Mouse (Mus musculus) heart, embryonic 13.5 days (tissue): Measurements from ENCODE around the gene Cfl2. TPM values are rescaled to one million over a fixed set of nuclear protein-coding genes. Genes with fewer than 3 reads are reported as not detected.
"Not testable (repeated sequence)": the region's sequence is repeated elsewhere in the genome, so short reads cannot be mapped to it uniquely, and the experiment has no call there.

ENCODE experiments used
- ATAC-seq: fragments of 200-750 bp; cut with Nextera tagmentation; 2 replicates; pipeline ENCODE4 v1.8.0; 2017; ENCODE audit warnings: moderate TSS enrichment; ENCODE audit not compliant: insufficient number of reproducible peaks, low FRiP score, low TSS enrichment; ENCODE audit errors: extremely low read depth
- H3K27ac ChIP-seq: fragments of 300-500 bp; sonication (generic); replicated peaks from 2 replicates; pipeline ENCODE4 v1.5.1; 2015; ENCODE audit warnings: moderate library complexity, mild to moderate bottlenecking, inconsistent platforms
- H3K27me3 ChIP-seq: fragments of 300-500 bp; sonication (generic); replicated peaks from 2 replicates; pipeline ENCODE4 v1.6.1; 2015; ENCODE audit warnings: mild to moderate bottlenecking, inconsistent platforms
- H3K36me3 ChIP-seq: fragments of 300-500 bp; sonication (generic); 2 replicates; pipeline ENCODE4 v1.6.1; 2015; ENCODE audit warnings: mild to moderate bottlenecking, inconsistent platforms
- H3K4me1 ChIP-seq: fragments of 300-500 bp; sonication (generic); 2 replicates; pipeline ENCODE4 v1.6.1; 2015; ENCODE audit warnings: inconsistent platforms
- H3K4me2 ChIP-seq: fragments of 300-500 bp; sonication (generic); 2 replicates; pipeline ENCODE4 v1.6.1; 2015; ENCODE audit warnings: inconsistent platforms, mild to moderate bottlenecking, moderate library complexity
- H3K4me3 ChIP-seq: fragments of 300-500 bp; sonication (generic); 2 replicates; pipeline ENCODE4 v1.5.1; 2015; ENCODE audit warnings: moderate library complexity, mild to moderate bottlenecking, inconsistent platforms
- H3K9ac ChIP-seq: fragments of 300-500 bp; sonication (generic); 2 replicates; pipeline ENCODE4 v1.6.1; 2015; ENCODE audit warnings: inconsistent platforms, mild to moderate bottlenecking, moderate library complexity
- H3K9me3 ChIP-seq: fragments of 300-500 bp; sonication (generic); 2 replicates; pipeline ENCODE4 v1.6.1; 2016; ENCODE audit warnings: inconsistent platforms
- WGBS: fragments of 180-500 bp; shearing (Covaris S2); methylation state at CpG from one replicate; pipeline ENCODE4 v1.1.7; 2015; ENCODE audit warnings: mixed read lengths; 5-methylcytosine and 5-hydroxymethylcytosine counted together
- polyA plus RNA-seq: library from polyadenylated mRNA; unstranded; fragments of >200 nt; fragmentation: Nextera tagmentation; extraction: Ambion mirVana; gene quantifications from 2 replicates; pipeline ENCODE4 v1.2.1, GENCODE M21; 2015

The Cfl2 gene
- polyA plus RNA-seq, 1 experiment from 2014 or later, result 416 TPM

- H3K4me2 ChIP-seq, result peak overlapping the region; percentile 58
- H3K4me3 ChIP-seq, result peak overlapping the region; percentile 26
- ATAC-seq, result no peak
- peaks cover 40% of the 10 kb centered on the region for H3K4me1 ChIP-seq
- peak overlapping the region; percentile 50 for H3K9ac ChIP-seq
- H3K36me3 ChIP-seq, result peaks cover 56% of the 10 kb centered on the region
- no peaks in the 10 kb centered on the region for H3K9me3 ChIP-seq
- H3K27ac ChIP-seq, result peak overlapping the region; percentile 82
- 16% methylated on average over 6 of the region's 6 CpGs for WGBS
- H3K27me3 ChIP-seq, result no peaks in the 10 kb centered on the region
Measured at GRCm38 (mm10) chr12:54859531-54859930, 3.1 kb downstream of the Cfl2 start.

DNA sequence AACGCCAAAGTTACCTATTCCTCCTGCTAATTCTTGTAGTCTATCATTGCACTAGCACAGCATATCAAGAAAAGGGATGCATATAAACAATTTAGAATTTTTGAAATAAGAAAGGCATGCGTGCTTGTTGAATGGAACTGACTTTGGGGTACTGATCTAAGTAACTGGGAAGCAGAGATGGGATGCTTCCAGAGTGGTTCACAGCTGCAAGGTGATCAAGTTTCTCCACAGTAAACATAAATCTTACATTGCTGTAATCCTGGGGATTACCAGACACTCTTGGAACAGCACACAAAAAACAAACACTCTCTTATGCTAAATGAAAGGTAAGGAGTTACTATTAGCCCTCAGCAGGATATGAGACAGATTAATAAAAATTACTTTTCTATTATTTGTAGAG lies 12.1 kb downstream of the Cfl2 start:
- Histone ChIP-seq H3K9me3 (no peaks in the 10 kb centered on the region), H3K4me1 (peaks cover 7% of the 10 kb centered on the region), H3K27ac (peak overlapping the region; percentile 43; the same call in 1 of the 2 replicates), H3K27me3 (no peaks in the 10 kb centered on the region), H3K9ac (no peak overlapping the region; the same call in 1 of the 2 replicates), H3K36me3 (peaks cover 12% of the 10 kb centered on the region), H3K4me2 (no peak overlapping the region), H3K4me3 (no peak overlapping the region)
- no peak for ATAC-seq
- WGBS, result 56% methylated on average over 2 of the region's 2 CpGs

DNA sequence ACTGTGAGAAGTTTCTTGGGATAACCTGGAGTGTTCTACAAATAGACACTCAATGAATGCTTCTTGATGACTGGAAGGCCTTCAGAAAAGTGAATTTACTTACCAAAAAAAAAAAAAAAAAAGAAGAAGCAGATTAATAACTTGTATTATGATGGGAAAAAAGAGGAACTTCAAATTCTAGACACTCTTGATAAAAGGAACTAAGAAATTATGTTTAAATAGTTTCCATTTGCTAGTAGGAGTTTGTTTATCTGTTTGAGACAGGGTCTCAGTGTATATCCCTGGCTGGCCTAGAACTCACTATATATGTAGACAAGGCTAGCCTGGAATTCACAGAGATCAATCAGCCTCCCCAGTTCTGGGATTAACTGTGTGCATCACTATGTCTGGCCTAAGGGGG lies 18.3 kb downstream of the Cfl2 start:
- H3K9me3 ChIP-seq, result no peaks in the 10 kb centered on the region

GRCm38 (mm10) chr12:54841576-54841975 lies 21.1 kb downstream of the Cfl2 start:
- no peaks in the 10 kb centered on the region for H3K9me3 ChIP-seq
- no peak for ATAC-seq
- H3K4me2 ChIP-seq, result no peak overlapping the region
- H3K36me3 ChIP-seq, result no peaks in the 10 kb centered on the region
- H3K4me3 ChIP-seq, result no peak overlapping the region
- no peak overlapping the region for H3K9ac ChIP-seq
- no peaks in the 10 kb centered on the region for H3K27me3 ChIP-seq
- H3K27ac ChIP-seq, result no peak overlapping the region
- 85% methylated on average over 1 of the region's 1 CpGs for WGBS
- H3K4me1 ChIP-seq, result peaks cover 13% of the 10 kb centered on the region

More for the DNA sequence above, 18.3 kb downstream of the Cfl2 start:
- no peak for ATAC-seq
- H3K9ac ChIP-seq, result no peak overlapping the region
- no peak overlapping the region for H3K4me3 ChIP-seq
- no peak overlapping the region for H3K27ac ChIP-seq
- no peaks in the 10 kb centered on the region for H3K36me3 ChIP-seq
- no peak overlapping the region for H3K4me2 ChIP-seq
- H3K27me3 ChIP-seq, result no peaks in the 10 kb centered on the region
- H3K4me1 ChIP-seq, result no peaks in the 10 kb centered on the region

- no peak overlapping the region for H3K4me3 ChIP-seq
- H3K4me2 ChIP-seq, result no peak overlapping the region
- no peak overlapping the region for H3K9ac ChIP-seq
- no peaks in the 10 kb centered on the region for H3K9me3 ChIP-seq
- no peaks in the 10 kb centered on the region for H3K27me3 ChIP-seq
- H3K27ac ChIP-seq, result no peak overlapping the region
- no peaks in the 10 kb centered on the region for H3K36me3 ChIP-seq
- H3K4me1 ChIP-seq, result peaks cover 29% of the 10 kb centered on the region
- WGBS, result 75% methylated on average over 2 of the region's 2 CpGs
- no peak for ATAC-seq
Measured at GRCm38 (mm10) chr12:54839815-54840214, 22.9 kb downstream of the Cfl2 start.

DNA sequence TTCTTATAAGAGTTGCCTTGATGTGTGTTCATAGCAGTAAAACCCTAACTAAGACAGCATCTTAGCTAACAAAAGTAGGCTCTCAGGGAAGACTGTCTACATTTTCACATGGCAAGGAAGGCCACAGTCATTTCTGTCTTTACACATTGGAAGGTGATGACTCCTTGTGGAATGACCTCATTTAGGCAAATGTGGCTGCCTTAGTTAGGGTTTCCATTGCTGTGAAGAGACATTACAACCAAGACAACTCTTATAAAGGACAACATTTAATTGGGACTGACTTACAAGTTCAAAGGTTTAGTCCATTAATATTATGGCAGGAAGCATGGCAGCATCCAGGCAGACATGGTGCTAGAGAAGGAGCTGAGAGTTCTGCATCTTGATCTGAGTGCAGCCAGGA lies 23.7 kb downstream of the Cfl2 start:
- no peaks in the 10 kb centered on the region for H3K9me3 ChIP-seq
- H3K4me3 ChIP-seq, result no peak overlapping the region
- H3K27ac ChIP-seq, result no peak overlapping the region
- no peaks in the 10 kb centered on the region for H3K27me3 ChIP-seq
- ATAC-seq, result no peak
- H3K4me2 ChIP-seq, result no peak overlapping the region
- H3K36me3 ChIP-seq, result no peaks in the 10 kb centered on the region
- no peak overlapping the region for H3K9ac ChIP-seq
- H3K4me1 ChIP-seq, result peaks cover 36% of the 10 kb centered on the region

- H3K27ac ChIP-seq, result peak overlapping the region; percentile 75
- peaks cover 41% of the 10 kb centered on the region for H3K4me1 ChIP-seq
- H3K36me3 ChIP-seq, result no peaks in the 10 kb centered on the region
- no peak overlapping the region for H3K9ac ChIP-seq
- ATAC-seq, result no peak
- 51% methylated on average over 18 of the region's 18 CpGs for WGBS
- peak overlapping the region; percentile 61 for H3K4me2 ChIP-seq
- no peak overlapping the region; the same call in 1 of the 2 replicates for H3K4me3 ChIP-seq
- no peaks in the 10 kb centered on the region for H3K27me3 ChIP-seq
- H3K9me3 ChIP-seq, result no peaks in the 10 kb centered on the region
Measured at GRCm38 (mm10) chr12:54835608-54836570, 26.8 kb downstream of the Cfl2 start.

- H3K9ac ChIP-seq, result peak overlapping the region; percentile 61
- H3K36me3 ChIP-seq, result no peaks in the 10 kb centered on the region
- H3K27me3 ChIP-seq, result no peaks in the 10 kb centered on the region
- peak overlapping the region; percentile 41 for H3K4me3 ChIP-seq
- H3K4me2 ChIP-seq, result peak overlapping the region; percentile 61
- ATAC-seq, result peak; percentile 58; the same call in 1 of the 2 replicates
- H3K4me1 ChIP-seq, result peaks cover 41% of the 10 kb centered on the region
- 9% methylated on average over 11 of the region's 11 CpGs for WGBS
- no peaks in the 10 kb centered on the region for H3K9me3 ChIP-seq
- H3K27ac ChIP-seq, result peak overlapping the region; percentile 75
Measured at GRCm38 (mm10) chr12:54834925-54835447, 27.7 kb downstream of the Cfl2 start.

DNA sequence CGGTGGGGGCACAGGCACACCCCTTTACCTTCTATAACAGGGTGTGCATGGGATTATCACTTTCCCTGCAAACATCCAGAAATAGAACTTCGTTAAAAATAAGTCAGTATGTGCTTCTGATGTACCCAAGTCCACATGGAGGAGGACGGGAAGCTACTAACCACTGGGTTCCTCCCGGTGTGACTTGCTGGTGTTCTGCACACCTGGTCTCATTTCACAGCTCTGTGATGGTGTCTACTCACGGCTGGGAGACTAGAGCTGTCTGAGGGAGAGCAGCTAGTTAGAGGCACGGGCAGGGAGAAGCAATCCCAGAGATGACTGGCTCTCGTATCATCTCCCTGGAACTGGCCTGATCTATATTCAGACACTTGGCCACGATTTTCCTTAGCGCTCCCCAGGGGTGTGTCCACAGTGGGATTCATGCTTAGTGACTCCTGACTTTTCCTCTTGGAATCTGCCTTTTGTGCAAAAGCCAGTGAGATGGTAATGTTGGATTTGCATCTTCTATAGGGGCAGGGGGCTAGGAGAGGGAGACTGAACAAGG lies 28.7 kb downstream of the Cfl2 start:
- peak overlapping the region; percentile 16; the same call in 1 of the 2 replicates for H3K9ac ChIP-seq
- H3K9me3 ChIP-seq, result no peaks in the 10 kb centered on the region
- 42% methylated on average over 9 of the region's 9 CpGs for WGBS
- 0 out of 2 replicates have a peak overlapping the region, but pooled peaks have one; percentile 4 for H3K4me2 ChIP-seq
- peak overlapping the region; percentile 62 for H3K27ac ChIP-seq
- H3K4me1 ChIP-seq, result peaks cover 41% of the 10 kb centered on the region
- H3K4me3 ChIP-seq, result no peak overlapping the region
- H3K36me3 ChIP-seq, result no peaks in the 10 kb centered on the region
- ATAC-seq, result no peak
- H3K27me3 ChIP-seq, result no peaks in the 10 kb centered on the region

DNA sequence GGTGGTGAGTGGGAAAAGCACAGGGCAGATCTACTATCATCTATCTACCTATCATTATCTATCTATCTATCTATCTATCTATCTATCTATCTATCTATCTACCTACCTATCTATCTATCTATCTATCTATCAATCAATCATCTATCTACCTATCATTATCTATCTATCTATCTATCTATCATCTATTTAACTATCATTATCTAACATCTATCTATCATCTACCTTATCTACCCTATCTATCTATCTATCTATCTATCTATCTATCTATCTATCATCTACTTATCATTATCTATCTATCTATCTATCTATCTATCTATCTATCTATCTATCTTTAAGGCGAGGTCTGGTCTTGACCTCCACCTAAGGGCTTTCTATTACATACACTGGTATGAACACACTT lies 30.8 kb downstream of the Cfl2 start:
- H3K36me3 ChIP-seq, H3K4me3 ChIP-seq, ATAC-seq, H3K9ac ChIP-seq, H3K27me3 ChIP-seq, H3K4me2 ChIP-seq, H3K27ac ChIP-seq, H3K9me3 ChIP-seq: not testable (repeated sequence)
- peaks cover 31% of the 10 kb centered on the region for H3K4me1 ChIP-seq
- 72% methylated on average over 1 of the region's 1 CpGs for WGBS

DNA sequence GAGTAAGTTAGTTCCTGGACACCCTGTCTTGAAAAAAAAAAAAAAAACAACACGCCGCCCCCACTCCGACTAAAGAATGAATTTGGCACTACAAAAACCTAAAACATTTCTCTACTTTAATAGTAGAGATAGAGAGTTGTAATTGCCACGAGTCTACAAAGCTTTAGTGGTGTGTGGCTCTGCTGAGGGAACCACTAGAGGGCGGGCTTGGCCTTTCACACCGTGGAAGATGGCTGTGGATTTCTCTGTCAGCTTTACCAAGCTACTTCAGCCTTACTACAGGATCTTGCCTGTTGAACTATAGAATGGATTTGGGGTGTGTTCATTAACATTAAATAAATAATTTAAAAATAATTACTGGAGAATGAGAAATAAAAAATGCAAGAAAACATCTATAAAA lies 32.1 kb downstream of the Cfl2 start:
- Histone ChIP-seq H3K27ac (no peak overlapping the region), H3K36me3 (no peaks in the 10 kb centered on the region), H3K9me3 (no peaks in the 10 kb centered on the region), H3K9ac (no peak overlapping the region), H3K4me2 (no peak overlapping the region), H3K4me3 (no peak overlapping the region), H3K4me1 (peaks cover 19% of the 10 kb centered on the region), H3K27me3 (no peaks in the 10 kb centered on the region)
- ATAC-seq, result no peak
- WGBS, result 7% methylated on average over 6 of the region's 6 CpGs
